Mouse (Mus musculus): Measurements from ENCODE around the gene Mrpl49. TPM values are rescaled to one million over a fixed set of nuclear protein-coding genes. Genes with fewer than 3 reads are reported as not detected.
"Not testable (repeated sequence)": the region's sequence is repeated elsewhere in the genome, so short reads cannot be mapped to it uniquely, and the experiment has no call there.

Gene Mrpl49
- polyA plus RNA-seq, 1 experiment from 2014 or later: 76.7 TPM

DNA sequence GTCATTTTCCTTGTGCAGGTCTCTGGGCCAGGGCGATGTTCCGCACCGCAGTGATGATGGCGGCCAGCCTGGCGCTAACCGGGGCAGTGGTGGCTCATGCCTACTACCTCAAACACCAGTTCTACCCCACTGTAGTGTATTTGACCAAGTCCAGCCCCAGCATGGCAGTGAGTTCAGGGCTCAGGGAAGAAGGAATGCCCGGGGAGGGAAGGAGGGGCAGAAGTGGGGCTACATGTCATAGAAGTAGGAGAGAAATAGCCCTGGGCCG, 9.8 kb downstream of the Mrpl49 start:
- Histone ChIP-seq H3K36me3 (peaks cover 48% of the 10 kb centered on the region), H3K4me3 (replicated peaks) (peak overlapping the region; percentile 95), H3K27me3 (no peaks in the 10 kb centered on the region), H3K27ac (no peak overlapping the region), H3K9me3 (no peaks in the 10 kb centered on the region), H3K9ac (replicated peaks) (peak overlapping the region; percentile 88), H3K4me2 (peak overlapping the region; percentile 82), H3K4me1 (replicated peaks) (peaks cover 18% of the 10 kb centered on the region)
- 88% methylated on average over 8 of the region's 8 CpGs for WGBS
- ATAC-seq (ENCODE audit: insufficient number of reproducible peaks, insufficient read depth, low FRiP score, low TSS enrichment, low read depth): no peak

- no peaks in the 10 kb centered on the region for H3K9me3 ChIP-seq
- H3K27me3 ChIP-seq: no peaks in the 10 kb centered on the region
- whole genome bisulfite sequencing: 2% methylated on average over 42 of the region's 44 CpGs
- H3K4me3 ChIP-seq (replicated peaks): peak overlapping the region; percentile 95
- ATAC-seq (ENCODE audit: insufficient number of reproducible peaks, insufficient read depth, low FRiP score, low TSS enrichment, low read depth): 0 out of 2 replicates have a peak, but pooled peaks have one; percentile 16
- peak overlapping the region; percentile 88 for H3K9ac ChIP-seq (replicated peaks)
- peaks cover 18% of the 10 kb centered on the region for H3K4me1 ChIP-seq (replicated peaks)
- H3K27ac ChIP-seq: peak overlapping the region; percentile 98
- peak overlapping the region; percentile 82 for H3K4me2 ChIP-seq
- H3K36me3 ChIP-seq: peaks cover 43% of the 10 kb centered on the region
Measured at GRCm38 (mm10) chr19:6047154-6047898, 10.3 kb downstream of the Mrpl49 start.

- H3K27me3 ChIP-seq: no peaks in the 10 kb centered on the region
- H3K4me1 ChIP-seq (replicated peaks): peaks cover 18% of the 10 kb centered on the region
- H3K36me3 ChIP-seq: peaks cover 35% of the 10 kb centered on the region
- WGBS: under 1% methylated on average over 65 of the region's 65 CpGs
- ATAC-seq (ENCODE audit: insufficient number of reproducible peaks, insufficient read depth, low FRiP score, low TSS enrichment, low read depth): peak; percentile 90
- peak within 1 kb of the TSS; percentile 82 for H3K4me2 ChIP-seq
- peak within 1 kb of the TSS; percentile 95 for H3K4me3 ChIP-seq (replicated peaks)
- no peaks in the 10 kb centered on the region for H3K9me3 ChIP-seq
- peak within 1 kb of the TSS; percentile 88 for H3K9ac ChIP-seq (replicated peaks)
- peak within 1 kb of the TSS; percentile 98 for H3K27ac ChIP-seq
Measured at GRCm38 (mm10) chr19:6046294-6047153, 11.1 kb downstream of the Mrpl49 start, which contains the start of gene Syvn1. Syvn1 (plus strand) TSS chr19:6046576.

- H3K36me3 ChIP-seq: peaks cover 26% of the 10 kb centered on the region
- H3K4me3 ChIP-seq (replicated peaks): peak overlapping the region; percentile 95
- H3K4me1 ChIP-seq (replicated peaks): peaks cover 18% of the 10 kb centered on the region
- 21% methylated on average over 20 of the region's 20 CpGs for WGBS
- H3K27me3 ChIP-seq: no peaks in the 10 kb centered on the region
- peak overlapping the region; percentile 88 for H3K9ac ChIP-seq (replicated peaks)
- peak overlapping the region; percentile 98 for H3K27ac ChIP-seq
- no peaks in the 10 kb centered on the region for H3K9me3 ChIP-seq
- ATAC-seq (ENCODE audit: insufficient number of reproducible peaks, insufficient read depth, low FRiP score, low TSS enrichment, low read depth): peak; percentile 47; the same call in 1 of the 2 replicates
- H3K4me2 ChIP-seq: peak overlapping the region; percentile 82
Measured at GRCm38 (mm10) chr19:6045366-6046293, 12.0 kb downstream of the Mrpl49 start.

DNA sequence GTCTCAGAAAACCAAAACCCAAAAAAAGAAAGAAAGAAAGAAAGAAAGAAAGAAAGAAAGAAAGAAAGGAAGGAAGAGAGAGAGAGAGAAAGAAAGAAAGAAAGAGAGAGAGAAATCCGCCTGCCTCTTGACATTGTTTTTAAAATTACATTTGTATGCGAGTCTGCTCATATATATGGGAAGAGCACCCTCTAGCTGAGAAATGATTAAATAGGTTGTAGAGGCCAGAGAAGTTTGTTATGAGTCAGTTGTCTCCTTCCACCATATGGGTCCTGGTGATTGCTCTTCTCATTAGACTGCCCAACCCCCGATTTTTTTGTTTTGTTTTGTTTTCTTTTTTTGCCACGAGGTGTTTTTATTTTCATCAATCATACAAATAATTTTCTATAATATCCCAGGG, 13.5 kb downstream of the Mrpl49 start:
- not testable (repeated sequence) for H3K27ac ChIP-seq; H3K27me3 ChIP-seq; H3K9ac ChIP-seq (replicated peaks); H3K9me3 ChIP-seq; ATAC-seq (ENCODE audit: insufficient number of reproducible peaks, insufficient read depth, low FRiP score, low TSS enrichment, low read depth); H3K4me2 ChIP-seq; H3K4me3 ChIP-seq (replicated peaks)
- WGBS: 73% methylated on average over 4 of the region's 4 CpGs
- Histone ChIP-seq H3K36me3 (peaks cover 10% of the 10 kb centered on the region), H3K4me1 (replicated peaks) (peaks cover 18% of the 10 kb centered on the region)

DNA sequence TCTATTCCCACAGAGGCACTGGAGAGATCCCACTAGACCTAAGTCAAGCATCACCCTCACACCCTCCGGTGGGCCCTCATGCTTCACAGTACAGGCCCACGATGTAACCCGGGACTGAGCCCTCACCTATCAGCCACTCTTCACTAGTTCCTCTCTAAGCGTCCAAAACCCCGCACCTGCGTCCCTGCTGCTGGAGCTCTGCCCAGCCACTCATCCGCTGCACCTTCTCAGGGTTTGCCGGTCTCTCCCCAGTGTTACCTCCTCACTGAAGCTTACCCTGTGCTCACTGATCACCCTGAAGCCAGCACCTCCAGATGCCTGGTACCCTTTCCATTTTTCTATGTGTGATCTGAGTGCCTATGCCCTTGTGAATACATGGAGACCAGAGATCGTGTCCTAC, 15.3 kb downstream of the Mrpl49 start:
- no peaks in the 10 kb centered on the region for H3K27me3 ChIP-seq
- H3K9me3 ChIP-seq: no peaks in the 10 kb centered on the region
- H3K4me2 ChIP-seq: no peak overlapping the region
- WGBS: 86% methylated on average over 9 of the region's 9 CpGs
- no peak overlapping the region for H3K27ac ChIP-seq
- ATAC-seq (ENCODE audit: insufficient number of reproducible peaks, insufficient read depth, low FRiP score, low TSS enrichment, low read depth): no peak
- H3K36me3 ChIP-seq: no peaks in the 10 kb centered on the region
- H3K4me3 ChIP-seq (replicated peaks): no peak overlapping the region
- no peak overlapping the region; the same call in 1 of the 2 replicates for H3K9ac ChIP-seq (replicated peaks)
- peaks cover 7% of the 10 kb centered on the region for H3K4me1 ChIP-seq (replicated peaks)

DNA sequence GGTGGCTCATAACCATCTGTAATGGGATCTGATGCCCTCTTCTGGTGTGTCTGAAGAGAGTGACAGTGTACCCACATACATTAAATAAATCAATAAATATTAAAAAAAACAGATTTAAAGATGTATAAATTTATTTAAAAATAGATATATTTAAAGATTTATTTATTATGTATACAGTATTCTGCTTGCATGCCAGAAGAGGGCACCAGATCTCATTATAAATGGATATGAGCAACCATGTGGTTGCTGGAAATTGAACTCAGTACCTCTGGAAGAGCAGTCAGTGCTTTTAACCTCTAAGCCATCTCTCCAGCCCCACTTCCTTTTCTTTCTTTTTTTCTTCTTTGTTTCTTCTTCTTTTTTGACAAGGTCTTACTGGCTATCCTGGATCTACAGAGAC, 17.6 kb downstream of the Mrpl49 start:
- ATAC-seq (ENCODE audit: insufficient number of reproducible peaks, insufficient read depth, low FRiP score, low TSS enrichment, low read depth): no peak
- no peaks in the 10 kb centered on the region for H3K36me3 ChIP-seq
- H3K9ac ChIP-seq (replicated peaks): no peak overlapping the region
- H3K27me3 ChIP-seq: no peaks in the 10 kb centered on the region
- H3K9me3 ChIP-seq: no peaks in the 10 kb centered on the region
- no peak overlapping the region for H3K4me3 ChIP-seq (replicated peaks)
- H3K4me2 ChIP-seq: no peak overlapping the region
- H3K4me1 ChIP-seq (replicated peaks): peaks cover under 1% of the 10 kb centered on the region; the same call in 1 of the 2 replicates
- H3K27ac ChIP-seq: no peak overlapping the region

DNA sequence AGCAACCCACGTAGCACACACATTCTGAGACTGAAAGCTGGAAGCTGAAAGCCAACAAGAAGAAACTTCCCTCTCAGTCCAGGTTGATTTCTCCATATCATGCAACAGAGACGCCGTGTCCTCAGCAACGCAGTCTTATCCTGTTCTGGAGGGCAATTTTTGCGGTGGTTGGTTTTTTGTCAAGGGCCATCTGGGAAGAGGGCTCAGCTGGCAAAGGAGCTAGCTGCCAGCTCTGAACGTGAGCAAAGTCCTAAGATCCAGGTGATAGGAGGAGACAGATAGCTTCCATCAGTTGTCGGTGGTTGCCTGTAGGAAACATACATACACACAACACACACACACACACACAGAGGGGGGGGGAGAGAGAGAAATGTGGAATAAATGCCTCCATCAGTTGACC, 19.3 kb downstream of the Mrpl49 start:
- no peaks in the 10 kb centered on the region for H3K4me1 ChIP-seq (replicated peaks)
- H3K9ac ChIP-seq (replicated peaks): no peak overlapping the region
- H3K27ac ChIP-seq: no peak overlapping the region
- WGBS: 82% methylated on average over 7 of the region's 7 CpGs
- H3K27me3 ChIP-seq: no peaks in the 10 kb centered on the region
- H3K9me3 ChIP-seq: no peaks in the 10 kb centered on the region
- H3K36me3 ChIP-seq: no peaks in the 10 kb centered on the region
- no peak overlapping the region for H3K4me2 ChIP-seq
- ATAC-seq (ENCODE audit: insufficient number of reproducible peaks, insufficient read depth, low FRiP score, low TSS enrichment, low read depth): no peak
- H3K4me3 ChIP-seq (replicated peaks): no peak overlapping the region

DNA sequence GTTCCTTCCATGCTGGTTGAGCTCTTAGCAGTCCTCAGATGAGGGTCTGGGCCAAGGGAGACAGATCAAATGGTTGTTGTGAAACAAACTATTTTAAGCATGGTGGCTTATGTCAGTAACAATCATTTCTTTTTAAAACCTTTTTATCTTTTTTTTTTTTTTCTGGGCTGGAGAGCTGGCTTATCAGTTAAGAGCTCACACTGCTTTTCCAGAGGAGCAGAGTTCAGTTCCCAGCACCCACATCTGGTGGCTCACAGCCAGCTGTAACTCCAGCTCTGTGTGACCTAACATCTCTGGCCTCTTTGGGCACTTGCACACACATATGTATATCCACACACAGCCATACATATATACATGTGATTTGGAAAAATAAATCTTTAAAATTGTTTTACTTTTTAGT, 19.9 kb downstream of the Mrpl49 start:
- Histone ChIP-seq H3K9ac (replicated peaks) (no peak overlapping the region), H3K4me1 (replicated peaks) (no peaks in the 10 kb centered on the region), H3K36me3 (no peaks in the 10 kb centered on the region), H3K9me3 (no peaks in the 10 kb centered on the region), H3K4me2 (no peak overlapping the region), H3K27me3 (no peaks in the 10 kb centered on the region), H3K4me3 (replicated peaks) (no peak overlapping the region), H3K27ac (no peak overlapping the region)
- ATAC-seq (ENCODE audit: insufficient number of reproducible peaks, insufficient read depth, low FRiP score, low TSS enrichment, low read depth): no peak

DNA sequence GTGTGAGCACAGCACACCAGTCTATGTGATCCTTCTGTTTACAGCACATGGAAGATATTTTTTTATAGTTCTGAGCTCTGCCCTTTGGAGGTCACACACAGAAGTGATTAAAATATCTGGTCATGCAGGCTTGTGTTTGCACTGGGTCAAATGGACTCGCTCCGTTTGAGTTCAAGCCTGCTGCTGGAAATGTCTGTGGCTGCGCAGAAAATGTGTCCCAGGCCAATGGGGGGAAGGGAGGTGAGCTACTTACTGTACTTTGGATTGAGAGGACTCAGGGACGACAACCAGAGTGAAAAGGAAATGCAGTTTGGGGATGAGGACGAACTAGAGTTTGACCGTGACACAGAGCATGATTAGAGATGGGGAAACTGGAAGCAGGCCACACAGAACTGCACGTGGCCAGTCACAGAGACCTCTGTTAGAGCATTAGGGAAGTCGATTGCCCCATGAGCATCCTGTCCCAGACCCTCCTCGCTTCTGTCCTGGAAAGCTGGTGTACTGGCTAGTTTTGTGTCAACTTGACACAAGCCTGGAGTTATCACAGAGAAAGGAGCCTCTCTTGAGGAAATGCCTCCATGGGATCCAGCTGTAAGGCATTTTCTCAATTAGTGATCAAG, 21.5 kb downstream of the Mrpl49 start:
- no peak overlapping the region for H3K9ac ChIP-seq (replicated peaks)
- no peaks in the 10 kb centered on the region for H3K4me1 ChIP-seq (replicated peaks)
- no peaks in the 10 kb centered on the region for H3K9me3 ChIP-seq
- ATAC-seq (ENCODE audit: insufficient number of reproducible peaks, insufficient read depth, low FRiP score, low TSS enrichment, low read depth): no peak
- no peak overlapping the region for H3K27ac ChIP-seq
- H3K4me2 ChIP-seq: no peak overlapping the region
- H3K27me3 ChIP-seq: no peaks in the 10 kb centered on the region
- 73% methylated on average over 9 of the region's 9 CpGs for WGBS
- H3K4me3 ChIP-seq (replicated peaks): no peak overlapping the region
- no peaks in the 10 kb centered on the region for H3K36me3 ChIP-seq

All from limb, embryonic 12.5 days (tissue).